Mouse (Mus musculus) liver, adult 2 months (tissue): ENCODE data around the gene Fbxo8. TPM values are rescaled to one million over a fixed set of nuclear protein-coding genes. Genes with fewer than 3 reads are reported as not detected.

ENCODE experiments used
- DNase-seq: peaks from one replicate; pipeline ENCODE4 v3.0.0-alpha.2; 2011; ENCODE audit warnings: low read depth, low spot score; ENCODE audit errors: extremely low read depth
- H3K27ac ChIP-seq: fragments of 200-500 bp; replicated peaks from 2 replicates; pipeline ENCODE4 v1.5.1; 2012; ENCODE audit warnings: low read depth, mild to moderate bottlenecking, control low read depth, inconsistent platforms, low read length; ENCODE audit not compliant: insufficient read depth
- H3K27me3 ChIP-seq: fragments of 200-500 bp; 2 replicates; pipeline ENCODE4 v1.6.1; 2012; ENCODE audit warnings: mild to moderate bottlenecking, moderate library complexity, low read length, inconsistent platforms; ENCODE audit not compliant: control insufficient read depth, insufficient read depth
- H3K36me3 ChIP-seq: fragments of 200-500 bp; 2 replicates; pipeline ENCODE4 v1.6.1; 2012; ENCODE audit warnings: low read length, inconsistent platforms; ENCODE audit not compliant: control insufficient read depth, insufficient read depth
- H3K4me1 ChIP-seq: fragments of 200-500 bp; 2 replicates; pipeline ENCODE4 v1.6.1; 2011; ENCODE audit warnings: low read length; ENCODE audit not compliant: control insufficient read depth, insufficient read depth
- H3K4me3 ChIP-seq: fragments of 200-500 bp; 2 replicates; pipeline ENCODE4 v1.5.1; 2011; ENCODE audit warnings: low read depth, mild to moderate bottlenecking, control low read depth, low read length, moderate library complexity; ENCODE audit not compliant: insufficient read depth
- H3K79me2 ChIP-seq: fragments of 200-500 bp; 2 replicates; pipeline ENCODE4 v1.6.1; 2012; ENCODE audit warnings: inconsistent platforms, mild to moderate bottlenecking, low read length, moderate library complexity; ENCODE audit not compliant: control insufficient read depth, insufficient read depth
- H3K9ac ChIP-seq: fragments of 200-500 bp; 2 replicates; pipeline ENCODE4 v1.6.1; 2012; ENCODE audit warnings: low read depth, mild to moderate bottlenecking, control low read depth, inconsistent platforms, low read length
- CTCF ChIP-seq: fragments of 200-500 bp; IDR thresholded peaks from 2 replicates; pipeline ENCODE4 v1.5.1; 2011; ENCODE audit warnings: low read depth, low read length, control low read depth
- POLR2A ChIP-seq: fragments of 200-500 bp; IDR thresholded peaks from 2 replicates; pipeline ENCODE4 v1.6.1; 2011; ENCODE audit warnings: low read length, control low read depth; ENCODE audit not compliant: insufficient read depth; ENCODE audit errors: extremely low read depth
- WGBS: fragments of 180-500 bp; shearing (Covaris S2); methylation state at CpG from one replicate; pipeline ENCODE4 v1.1.7; 2018; 5-methylcytosine and 5-hydroxymethylcytosine counted together
- polyA plus RNA-seq: library from polyadenylated mRNA; depleted of rRNA; stranded (reverse); fragments of >200 nt; gene quantifications from 2 replicates; pipeline ENCODE4 v1.2.3, GENCODE M21; 2012
- total RNA-seq: library from RNA; depleted of rRNA; stranded (reverse); fragments of >200 nt; gene quantifications from 2 replicates; pipeline ENCODE4 v1.2.3, GENCODE M21; 2014

The Fbxo8 gene
- total and polyA plus RNA-seq, 2 experiments, result 45.4 to 50.3 TPM

DNA sequence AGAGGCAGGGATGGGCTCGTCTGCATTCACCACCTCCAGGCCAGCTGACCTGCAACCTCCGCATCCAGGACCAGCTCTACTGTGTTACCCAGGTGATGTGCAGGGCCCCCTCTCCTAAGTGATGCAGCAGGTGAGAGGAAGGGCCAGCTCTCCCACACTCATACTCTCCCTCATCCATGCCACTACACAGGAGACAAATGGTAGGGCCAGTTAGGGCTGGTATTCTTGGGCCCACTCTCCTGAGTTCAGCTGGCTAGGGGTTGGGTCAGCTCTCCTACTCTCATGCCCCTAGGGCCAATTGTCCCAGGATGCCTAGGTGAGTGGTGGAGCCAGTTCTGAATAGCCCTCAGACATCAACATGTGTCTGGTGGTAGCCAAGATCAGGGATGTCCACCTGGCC lies 30.6 kb upstream of the Fbxo8 start:
- 83% methylated on average over 2 of the region's 2 CpGs for WGBS
- no peak overlapping the region for H3K4me3 ChIP-seq
- H3K79me2 ChIP-seq, result no peaks in the 10 kb centered on the region
- no peak overlapping the region for H3K27ac ChIP-seq
- TF ChIP-seq CTCF, result no peak
- no peak for TF ChIP-seq POLR2A
- H3K36me3 ChIP-seq, result no peaks in the 10 kb centered on the region
- no peak for DNase-seq
- H3K4me1 ChIP-seq, result no peaks in the 10 kb centered on the region
- no peak overlapping the region for H3K9ac ChIP-seq
- H3K27me3 ChIP-seq, result no peaks in the 10 kb centered on the region

DNA sequence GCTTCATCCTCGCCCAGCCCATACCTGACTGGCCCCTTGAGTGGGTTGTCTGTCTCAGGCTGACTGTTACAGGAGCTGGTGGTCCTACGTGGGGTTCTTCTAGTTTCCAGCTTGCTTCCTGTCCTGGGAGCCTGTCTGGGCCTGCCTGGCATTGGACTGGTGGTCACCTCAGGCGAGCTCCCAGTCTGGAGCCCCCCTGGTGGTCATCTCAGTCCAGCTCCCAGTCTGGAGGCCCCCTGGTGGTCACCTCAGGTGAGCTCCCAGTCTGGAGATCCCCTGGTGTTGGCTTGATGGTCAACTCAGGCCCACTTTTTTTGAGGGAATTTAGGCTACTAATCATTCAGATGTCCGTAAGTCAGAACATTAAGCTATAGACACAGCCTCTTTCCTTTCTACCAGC lies 29.8 kb upstream of the Fbxo8 start:
- Histone ChIP-seq H3K27ac (no peak overlapping the region), H3K4me3 (no peak overlapping the region), H3K9ac (no peak overlapping the region), H3K27me3 (no peaks in the 10 kb centered on the region), H3K36me3 (no peaks in the 10 kb centered on the region), H3K79me2 (no peaks in the 10 kb centered on the region), H3K4me1 (no peaks in the 10 kb centered on the region)
- 78% methylated on average over 4 of the region's 4 CpGs for WGBS
- DNase-seq, result no peak
- no peak for TF ChIP-seq POLR2A
- TF ChIP-seq CTCF, result no peak

DNA sequence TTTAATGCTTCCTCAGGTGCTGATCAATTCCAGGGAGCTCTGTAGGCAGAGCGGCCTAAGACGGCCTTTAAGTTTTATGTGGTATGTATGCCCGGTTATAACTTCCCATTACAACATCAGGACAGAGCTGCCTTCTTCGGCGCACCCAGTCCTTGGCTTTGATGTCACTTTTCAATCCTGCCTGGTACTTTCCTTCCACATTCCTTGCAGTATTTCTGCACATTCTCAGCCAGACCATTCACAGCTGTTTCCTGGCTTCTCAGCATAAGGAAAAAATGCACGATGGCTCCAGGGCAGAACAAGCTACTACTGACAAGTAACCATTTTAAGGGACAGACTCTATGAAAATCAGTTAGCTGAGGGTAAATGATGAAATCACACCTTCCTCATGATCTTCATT lies 22.0 kb upstream of the Fbxo8 start:
- Histone ChIP-seq H3K79me2 (no peaks in the 10 kb centered on the region), H3K27ac (no peak overlapping the region), H3K27me3 (no peaks in the 10 kb centered on the region), H3K4me3 (no peak overlapping the region), H3K36me3 (peaks cover 21% of the 10 kb centered on the region), H3K9ac (no peak overlapping the region), H3K4me1 (no peaks in the 10 kb centered on the region)
- DNase-seq, result no peak
- 92% methylated on average over 6 of the region's 6 CpGs for WGBS
- TF ChIP-seq POLR2A (no peak), CTCF (no peak)

DNA sequence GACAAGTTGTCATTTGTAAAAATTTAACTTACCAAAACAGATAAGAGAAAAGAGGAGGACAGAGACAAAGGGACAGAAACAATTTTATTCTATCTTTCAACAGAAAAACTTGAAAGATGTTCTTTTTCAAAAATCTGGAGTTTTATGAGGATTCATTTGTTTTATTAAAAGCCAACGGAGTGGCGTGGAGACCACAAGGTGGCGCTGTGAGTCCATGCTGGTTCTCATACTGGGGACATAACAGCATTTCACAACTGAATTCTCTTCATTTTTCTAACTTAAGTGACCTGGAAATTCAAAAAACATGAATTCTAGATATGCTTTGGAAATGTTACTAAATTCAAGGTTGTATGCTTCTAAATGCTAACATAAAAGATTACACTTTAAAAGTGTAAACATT lies 20.5 kb upstream of the Fbxo8 start:
- WGBS, result 3% methylated on average over 3 of the region's 3 CpGs
- H3K4me1 ChIP-seq, result no peaks in the 10 kb centered on the region
- peak; percentile 48 for DNase-seq
- no peak overlapping the region for H3K9ac ChIP-seq
- no peaks in the 10 kb centered on the region for H3K79me2 ChIP-seq
- TF ChIP-seq POLR2A (no peak), CTCF (peak; percentile 86)
- no peaks in the 10 kb centered on the region for H3K27me3 ChIP-seq
- H3K27ac ChIP-seq, result no peak overlapping the region
- H3K4me3 ChIP-seq, result no peak overlapping the region
- peaks cover 26% of the 10 kb centered on the region for H3K36me3 ChIP-seq

DNA sequence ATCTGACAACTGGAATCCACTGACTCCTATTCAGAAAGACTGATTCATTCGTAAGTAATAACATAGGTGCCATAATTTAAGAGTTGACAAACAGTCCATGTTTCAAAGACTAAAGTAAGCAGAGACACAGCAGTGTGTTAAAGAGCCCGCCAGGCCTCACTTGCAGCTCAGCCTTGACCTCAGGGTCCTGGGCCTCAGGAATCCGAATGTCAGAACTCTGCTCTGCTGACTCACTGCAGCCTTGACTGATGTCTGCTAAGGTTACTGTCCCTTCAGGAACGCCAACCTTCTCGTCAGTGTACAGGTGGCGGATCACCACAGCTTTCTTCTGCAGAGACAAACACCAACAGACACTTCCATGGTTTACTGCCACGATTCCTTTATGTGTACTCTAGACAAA lies 10.2 kb upstream of the Fbxo8 start:
- 82% methylated on average over 7 of the region's 7 CpGs for WGBS

DNA sequence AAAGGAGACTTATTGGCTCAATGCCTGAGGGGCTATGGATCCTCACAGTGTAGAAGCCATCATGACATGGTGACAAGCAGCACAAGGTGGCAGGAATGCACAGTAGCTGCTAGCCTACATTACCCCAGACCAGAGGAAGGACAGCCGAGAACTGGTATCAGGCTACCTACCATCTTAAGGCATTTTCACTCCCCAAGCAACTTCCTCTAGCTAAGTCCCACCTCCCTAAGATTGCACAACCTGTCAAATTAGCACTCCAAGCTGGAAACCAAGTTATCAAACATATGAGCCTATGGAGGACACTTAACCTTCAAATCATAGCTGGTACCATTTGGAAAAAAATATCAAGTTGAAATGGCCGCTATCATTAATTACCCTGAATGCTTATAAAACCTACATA lies 3.0 kb upstream of the Fbxo8 start:
- Histone ChIP-seq H3K4me3 (no peak overlapping the region), H3K27me3 (no peaks in the 10 kb centered on the region), H3K4me1 (peaks cover 3% of the 10 kb centered on the region), H3K79me2 (peaks cover 7% of the 10 kb centered on the region; the same call in 1 of the 2 replicates), H3K9ac (no peak overlapping the region), H3K36me3 (peaks cover 14% of the 10 kb centered on the region), H3K27ac (no peak overlapping the region)
- TF ChIP-seq CTCF, result no peak
- no peak for TF ChIP-seq POLR2A
- WGBS, result 92% methylated on average over 2 of the region's 2 CpGs
- no peak for DNase-seq

More for the DNA sequence above, 10.2 kb upstream of the Fbxo8 start:
- Histone ChIP-seq H3K27me3 (no peaks in the 10 kb centered on the region), H3K4me1 (no peaks in the 10 kb centered on the region), H3K27ac (no peak overlapping the region), H3K79me2 (no peaks in the 10 kb centered on the region; the same call in 1 of the 2 replicates), H3K9ac (no peak overlapping the region), H3K4me3 (no peak overlapping the region), H3K36me3 (peaks cover 53% of the 10 kb centered on the region)
- DNase-seq, result peak; percentile 45
- TF ChIP-seq CTCF, result no peak
- TF ChIP-seq POLR2A, result no peak
